Mouse (Mus musculus): Measurements from ENCODE around the gene 1600014C10Rik.

Gene 1600014C10Rik

GRCm38 (mm10) chr7:38182962-38183687 lies at the start of gene 1600014C10Rik:
1600014C10Rik (plus strand) TSS chr7:38183217.
- DNase-seq = peak in 1 of 2 experiments; percentile 55

DNA sequence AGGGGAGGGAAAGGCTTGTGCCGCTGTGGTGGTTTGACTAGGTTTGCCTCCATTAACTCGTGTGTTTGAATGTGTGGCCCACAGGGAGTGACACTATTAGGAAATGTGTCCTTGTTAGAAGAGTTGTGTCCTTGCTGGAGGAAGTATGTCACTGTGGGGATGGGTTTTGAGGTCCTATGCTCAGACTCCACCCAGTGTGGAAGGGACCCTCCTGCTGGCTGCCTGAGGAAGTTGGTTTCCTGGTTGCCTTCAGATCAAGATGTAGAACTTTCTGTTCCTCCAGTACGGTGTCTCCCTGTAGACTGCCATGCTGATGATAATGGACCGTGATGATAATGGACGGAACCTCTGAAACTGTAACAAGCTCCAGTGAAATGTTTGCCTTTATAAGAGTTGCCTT lies 48.5 kb upstream of the 1600014C10Rik start:
- no peak for DNase-seq

DNA sequence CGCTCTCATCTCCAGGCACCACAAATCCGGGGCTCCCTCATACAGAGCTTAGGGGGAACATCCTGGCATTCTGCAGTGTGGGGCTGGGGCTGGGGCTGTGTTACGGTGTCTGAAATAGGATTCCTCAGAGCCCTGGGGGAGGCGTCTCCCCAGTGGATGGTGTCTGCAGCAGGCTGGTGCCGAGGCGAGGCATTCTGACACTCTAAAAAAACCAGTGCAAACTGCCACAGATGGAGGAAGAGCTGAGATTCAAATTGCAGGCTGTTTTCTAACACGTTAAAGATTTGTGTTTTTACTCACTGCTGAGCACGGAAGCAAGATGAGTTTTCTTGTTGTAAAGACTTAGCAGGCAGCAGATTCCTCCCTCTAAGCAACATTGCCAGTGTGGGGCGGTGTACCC lies 42.7 kb upstream of the 1600014C10Rik start:
- DNase-seq = no peak

- DNase-seq = peak; percentile 71 to 80
These were observed 41.1 kb upstream of the 1600014C10Rik start for GRCm38 (mm10) chr7:38141747-38142545.

- DNase-seq = no peak
These were observed 35.5 kb upstream of the 1600014C10Rik start for GRCm38 (mm10) chr7:38147477-38147876.

DNA sequence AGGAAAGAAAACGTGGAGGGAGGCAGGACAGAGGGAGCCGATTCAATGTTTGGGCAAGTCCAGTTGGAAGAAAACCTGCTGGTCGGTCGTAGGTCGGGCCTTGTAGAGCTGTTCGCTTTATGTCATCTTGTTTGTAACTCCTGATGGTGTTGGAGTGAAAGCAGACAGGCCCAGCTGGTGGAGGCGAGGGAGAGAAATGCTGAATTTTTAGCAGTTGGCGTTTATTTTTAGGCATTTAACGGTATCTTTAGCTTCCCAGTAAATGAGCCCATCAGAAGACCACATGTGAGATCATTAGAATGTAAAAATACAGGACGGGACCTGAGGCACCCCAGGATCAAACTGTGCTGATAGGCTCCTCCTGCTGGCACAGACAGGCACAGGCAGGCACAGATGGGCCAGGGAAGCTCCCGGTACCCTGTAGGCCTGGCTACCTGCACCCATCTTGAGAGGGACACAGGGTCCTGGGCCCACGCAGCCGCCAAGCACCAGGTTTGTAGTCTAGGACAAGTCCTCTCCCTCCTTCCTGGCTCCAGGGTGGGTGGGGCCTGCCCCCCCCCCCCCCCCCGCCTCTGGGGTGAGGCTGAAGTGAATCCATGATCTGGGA lies 31.2 kb upstream of the 1600014C10Rik start:
- no peak for DNase-seq

GRCm38 (mm10) chr7:38152571-38152970 lies 30.4 kb upstream of the 1600014C10Rik start:
- DNase-seq = no peak

DNA sequence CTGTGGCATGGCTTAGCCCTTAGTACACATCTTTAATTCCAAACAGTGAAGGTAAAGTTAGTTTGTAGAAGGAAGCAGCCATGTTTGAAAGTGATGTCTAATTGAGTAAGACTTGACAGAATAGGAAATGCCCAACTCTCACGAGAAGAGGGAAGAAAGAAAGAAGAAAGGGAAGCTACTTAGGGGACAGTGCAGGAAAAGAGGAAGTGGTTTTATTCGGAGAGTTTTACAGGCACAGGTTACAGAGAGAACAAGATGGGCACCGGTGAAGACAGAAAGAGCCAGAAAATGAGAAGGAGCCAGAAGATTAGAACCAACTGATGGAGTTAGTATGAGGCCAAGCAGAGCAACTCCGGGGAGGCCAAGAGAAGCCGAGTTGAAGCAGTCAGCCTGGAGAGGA lies 27.2 kb upstream of the 1600014C10Rik start:
- DNase-seq = no peak

- DNase-seq = no peak
These were observed 24.1 kb upstream of the 1600014C10Rik start for GRCm38 (mm10) chr7:38158764-38159458.

DNA sequence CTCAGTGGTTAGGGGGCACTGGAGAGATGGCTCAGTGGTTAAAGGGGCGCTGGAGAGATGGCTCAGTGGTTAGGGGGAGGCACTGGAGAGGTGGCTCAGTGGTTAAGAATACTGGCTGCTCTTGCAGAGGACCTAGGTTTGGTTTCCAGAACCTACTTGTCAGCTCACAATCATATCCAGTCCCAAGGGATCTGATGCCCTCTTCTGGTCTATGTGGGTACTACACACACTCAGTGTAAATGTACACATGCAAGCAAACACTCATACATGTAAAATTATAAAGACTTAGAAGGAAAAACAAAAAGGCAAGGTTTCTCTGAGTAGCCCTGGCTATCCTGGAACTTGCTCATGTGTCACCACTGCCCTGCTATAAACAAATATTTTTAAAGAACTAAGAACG lies 21.6 kb upstream of the 1600014C10Rik start:
- no peak for DNase-seq

- DNase-seq = peak in 1 of 2 experiments; percentile 42
These were observed 19.5 kb upstream of the 1600014C10Rik start for GRCm38 (mm10) chr7:38163433-38164050.

GRCm38 (mm10) chr7:38166930-38167645 lies 15.9 kb upstream of the 1600014C10Rik start:
- no peak for DNase-seq

- DNase-seq = peak in 1 of 2 experiments; percentile 22
These were observed 15.3 kb upstream of the 1600014C10Rik start for GRCm38 (mm10) chr7:38167724-38168141.

DNA sequence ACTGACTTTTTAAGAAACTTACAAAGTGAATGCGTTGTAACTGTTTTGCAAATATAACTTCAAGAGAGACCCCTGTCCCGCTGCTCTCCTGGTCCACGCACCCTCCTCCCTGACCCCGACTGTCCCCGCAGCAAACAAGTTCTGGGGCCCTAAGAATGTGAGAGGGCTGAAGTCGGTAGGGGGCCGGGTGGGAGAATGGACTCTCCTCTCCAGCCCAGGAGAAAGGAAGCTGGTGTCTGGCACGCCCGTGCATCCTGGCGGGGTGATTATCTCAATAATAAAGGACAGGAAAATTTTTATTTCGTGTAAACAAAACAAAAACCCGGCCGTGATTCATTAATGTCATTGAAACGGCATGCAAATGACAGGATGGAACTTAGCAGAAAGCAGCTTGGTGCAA lies 9.1 kb upstream of the 1600014C10Rik start:
- DNase-seq = no peak

- peak; percentile 40 to 52 for DNase-seq
These were observed 8.5 kb upstream of the 1600014C10Rik start for GRCm38 (mm10) chr7:38174321-38175148.

DNA sequence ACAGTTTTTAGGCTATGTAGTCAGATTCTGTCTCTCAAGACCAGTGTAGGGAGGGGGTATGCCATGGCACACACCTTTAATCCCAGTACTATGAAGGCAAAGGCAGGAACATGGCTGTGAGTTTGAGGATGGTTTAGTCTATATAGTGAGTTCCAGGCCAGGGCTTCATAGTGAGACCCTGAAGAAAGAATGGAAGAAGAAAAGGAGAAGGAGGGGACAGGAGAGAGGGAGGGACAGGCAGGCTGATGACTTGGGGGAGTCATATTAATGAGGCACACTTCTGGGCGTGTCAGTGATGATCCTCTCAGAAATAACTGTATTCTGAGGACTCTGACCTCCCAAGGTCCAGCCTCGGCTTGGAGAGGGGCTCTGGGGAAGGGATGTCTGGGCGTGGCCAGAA lies 7.0 kb upstream of the 1600014C10Rik start:
- DNase-seq = no peak

GRCm38 (mm10) chr7:38179896-38180295 lies 3.1 kb upstream of the 1600014C10Rik start:
- DNase-seq = no peak

GRCm38 (mm10) chr7:38181366-38181765 lies 1.7 kb upstream of the 1600014C10Rik start:
- no peak for DNase-seq

DNA sequence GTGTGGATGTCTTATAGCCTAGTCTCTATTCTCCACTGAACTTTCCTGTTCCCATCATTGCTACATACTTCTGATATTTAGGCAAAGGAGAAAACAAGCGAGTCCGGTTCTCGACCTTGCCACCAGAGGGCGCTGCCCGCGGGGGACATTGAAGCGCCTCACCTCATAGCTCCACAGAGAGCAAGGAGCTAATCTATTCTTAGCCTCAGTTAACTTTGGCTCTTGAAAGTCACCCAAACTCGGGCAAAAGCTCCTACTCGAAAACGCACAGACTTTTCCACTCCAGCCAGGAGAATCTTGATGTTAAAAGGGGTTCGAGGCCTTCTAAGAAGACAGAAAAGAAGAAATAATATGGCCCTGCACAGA lies 438 bp upstream of the 1600014C10Rik start:
- DNase-seq = peak; percentile 82 to 86

DNA sequence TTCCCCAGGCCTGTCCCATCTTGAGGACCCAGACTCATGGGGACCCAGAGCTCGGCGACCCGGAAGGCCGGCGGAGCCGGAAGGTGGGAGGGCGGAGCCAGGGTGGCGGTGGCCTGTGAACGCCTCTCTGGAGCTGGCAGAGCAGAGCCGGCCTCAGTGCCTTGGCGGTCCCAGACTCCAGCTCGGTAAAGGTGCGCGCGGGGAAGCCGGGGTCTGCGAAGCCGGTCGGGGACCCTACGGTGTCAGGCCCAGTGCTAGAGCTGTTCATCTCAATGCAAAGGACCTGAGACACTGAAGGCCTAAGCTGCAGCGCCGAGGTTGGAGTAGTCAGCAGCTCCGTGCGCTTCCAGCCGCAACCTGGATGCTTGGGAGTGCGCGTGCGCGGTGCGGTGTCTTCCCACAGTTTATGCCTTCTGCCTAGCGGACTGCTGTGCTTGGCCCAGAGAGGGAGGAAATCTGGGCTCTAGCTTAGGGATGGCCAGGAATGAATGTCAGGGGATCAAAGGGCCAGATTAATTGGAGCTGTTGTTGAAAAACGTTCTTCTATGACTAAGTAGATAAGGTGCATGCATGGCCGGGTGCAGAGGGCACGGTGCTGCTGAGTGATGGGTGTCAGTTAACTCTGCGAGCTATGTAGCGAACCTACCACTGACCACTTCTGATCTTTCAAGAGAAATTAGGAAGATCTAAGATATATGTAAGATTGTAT lies 846 bp downstream of the 1600014C10Rik start:
- peak; percentile 85 to 87 for DNase-seq

Data from thymus, postnatal 36 days (tissue).